Mouse (Mus musculus) retina, embryonic 14.5 days (tissue): ENCODE measurements around the gene Gm6763.
"Not testable (repeated sequence)": the region's sequence is repeated elsewhere in the genome, so short reads cannot be mapped to it uniquely, and the experiment has no call there.

Source experiments
- DNase-seq: peaks from one replicate; pipeline ENCODE4 v3.0.0-alpha.2; 2015; ENCODE audit warnings: low spot score

The Gm6763 gene

DNA sequence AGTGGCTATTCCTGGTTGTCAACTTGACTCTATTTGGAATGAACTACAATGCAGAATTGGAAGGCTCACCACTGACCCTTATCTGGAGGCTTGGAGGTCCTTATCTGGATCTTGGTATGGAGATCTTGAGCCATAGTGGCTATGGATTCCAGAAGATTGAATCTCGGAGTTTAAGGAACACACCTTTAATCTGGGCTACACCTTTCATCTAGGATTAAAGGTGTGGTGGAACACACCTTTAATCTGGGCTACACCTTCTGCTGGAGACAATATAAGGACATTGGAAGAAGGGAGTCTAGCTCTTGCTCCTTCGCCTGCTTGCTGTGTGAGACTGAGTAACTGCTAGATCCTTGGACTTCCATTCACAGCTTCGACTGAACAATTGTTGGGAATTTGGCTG is at the start of gene Gm6763:
Gene Gm6763 (plus strand): TSS at position 301 of the 400 bp plus-strand sequence.
- not testable (repeated sequence) for DNase-seq

DNA sequence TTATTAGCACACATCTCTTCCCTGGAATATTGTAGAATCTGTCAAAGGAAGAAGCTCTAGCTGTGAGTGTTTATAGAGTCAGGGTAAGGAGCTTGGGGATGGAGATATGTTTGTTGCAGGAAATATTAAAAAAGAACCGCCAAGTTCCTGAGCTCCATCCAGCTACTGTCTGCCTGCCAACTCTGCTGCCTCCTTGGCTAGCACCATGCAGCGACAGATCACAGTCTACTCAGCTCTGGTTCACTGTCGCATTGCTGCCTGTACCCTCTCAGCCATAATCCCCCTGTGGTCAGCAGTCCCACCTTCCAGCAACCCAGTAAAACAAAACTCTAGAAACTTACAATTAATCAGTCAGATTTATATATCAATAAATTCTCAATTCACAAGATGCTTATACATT is 41.3 kb upstream of the Gm6763 start:
- DNase-seq: no peak

DNA sequence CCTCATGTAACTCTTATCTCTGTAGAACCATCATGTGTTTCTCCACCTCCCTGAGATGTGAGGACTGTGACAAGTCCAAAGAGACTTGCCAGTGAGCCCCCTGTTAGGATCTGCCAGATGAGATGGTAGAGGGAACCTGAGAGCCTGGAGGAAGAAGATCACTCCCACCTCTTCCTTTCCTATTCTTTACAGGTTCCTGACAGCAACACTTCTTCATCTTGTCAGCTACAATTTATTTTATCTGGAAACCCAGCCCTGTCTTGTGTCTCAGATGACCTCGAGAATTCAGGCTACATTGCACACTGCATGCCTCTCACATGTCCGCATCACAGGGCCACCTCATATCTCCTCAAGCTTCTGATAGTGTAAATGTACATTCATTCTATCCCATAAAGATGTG is 33.0 kb upstream of the Gm6763 start:
- DNase-seq: no peak

DNA sequence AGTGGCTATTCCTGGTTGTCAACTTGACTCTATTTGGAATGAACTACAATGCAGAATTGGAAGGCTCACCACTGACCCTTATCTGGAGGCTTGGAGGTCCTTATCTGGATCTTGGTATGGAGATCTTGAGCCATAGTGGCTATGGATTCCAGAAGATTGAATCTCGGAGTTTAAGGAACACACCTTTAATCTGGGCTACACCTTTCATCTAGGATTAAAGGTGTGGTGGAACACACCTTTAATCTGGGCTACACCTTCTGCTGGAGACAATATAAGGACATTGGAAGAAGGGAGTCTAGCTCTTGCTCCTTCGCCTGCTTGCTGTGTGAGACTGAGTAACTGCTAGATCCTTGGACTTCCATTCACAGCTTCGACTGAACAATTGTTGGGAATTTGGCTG is 8.6 kb upstream of the Gm6763 start, which contains the start of gene Gm21293:
Gene Gm21293 (plus strand): TSS at position 301 of the 400 bp plus-strand sequence.
- not testable (repeated sequence) for DNase-seq

DNA sequence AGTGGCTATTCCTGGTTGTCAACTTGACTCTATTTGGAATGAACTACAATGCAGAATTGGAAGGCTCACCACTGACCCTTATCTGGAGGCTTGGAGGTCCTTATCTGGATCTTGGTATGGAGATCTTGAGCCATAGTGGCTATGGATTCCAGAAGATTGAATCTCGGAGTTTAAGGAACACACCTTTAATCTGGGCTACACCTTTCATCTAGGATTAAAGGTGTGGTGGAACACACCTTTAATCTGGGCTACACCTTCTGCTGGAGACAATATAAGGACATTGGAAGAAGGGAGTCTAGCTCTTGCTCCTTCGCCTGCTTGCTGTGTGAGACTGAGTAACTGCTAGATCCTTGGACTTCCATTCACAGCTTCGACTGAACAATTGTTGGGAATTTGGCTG is 8.4 kb downstream of the Gm6763 start, which contains the start of gene Gm8764:
Gene Gm8764 (plus strand): TSS at position 301 of the 400 bp plus-strand sequence.
- DNase-seq: not testable (repeated sequence)

DNA sequence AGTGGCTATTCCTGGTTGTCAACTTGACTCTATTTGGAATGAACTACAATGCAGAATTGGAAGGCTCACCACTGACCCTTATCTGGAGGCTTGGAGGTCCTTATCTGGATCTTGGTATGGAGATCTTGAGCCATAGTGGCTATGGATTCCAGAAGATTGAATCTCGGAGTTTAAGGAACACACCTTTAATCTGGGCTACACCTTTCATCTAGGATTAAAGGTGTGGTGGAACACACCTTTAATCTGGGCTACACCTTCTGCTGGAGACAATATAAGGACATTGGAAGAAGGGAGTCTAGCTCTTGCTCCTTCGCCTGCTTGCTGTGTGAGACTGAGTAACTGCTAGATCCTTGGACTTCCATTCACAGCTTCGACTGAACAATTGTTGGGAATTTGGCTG is 16.9 kb downstream of the Gm6763 start, which contains the start of gene Gm21304:
Gene Gm21304 (plus strand): TSS at position 301 of the 400 bp plus-strand sequence.
- DNase-seq: not testable (repeated sequence)

DNA sequence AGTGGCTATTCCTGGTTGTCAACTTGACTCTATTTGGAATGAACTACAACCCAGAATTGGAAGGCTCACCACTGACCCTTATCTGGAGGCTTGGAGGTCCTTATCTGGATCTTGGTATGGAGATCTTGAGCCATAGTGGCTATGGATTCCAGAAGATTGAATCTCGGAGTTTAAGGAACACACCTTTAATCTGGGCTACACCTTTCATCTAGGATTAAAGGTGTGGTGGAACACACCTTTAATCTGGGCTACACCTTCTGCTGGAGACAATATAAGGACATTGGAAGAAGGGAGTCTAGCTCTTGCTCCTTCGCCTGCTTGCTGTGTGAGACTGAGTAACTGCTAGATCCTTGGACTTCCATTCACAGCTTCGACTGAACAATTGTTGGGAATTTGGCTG is 25.4 kb downstream of the Gm6763 start, which contains the start of gene Gm21312:
Gene Gm21312 (plus strand): TSS at position 301 of the 400 bp plus-strand sequence.
- DNase-seq: not testable (repeated sequence)

DNA sequence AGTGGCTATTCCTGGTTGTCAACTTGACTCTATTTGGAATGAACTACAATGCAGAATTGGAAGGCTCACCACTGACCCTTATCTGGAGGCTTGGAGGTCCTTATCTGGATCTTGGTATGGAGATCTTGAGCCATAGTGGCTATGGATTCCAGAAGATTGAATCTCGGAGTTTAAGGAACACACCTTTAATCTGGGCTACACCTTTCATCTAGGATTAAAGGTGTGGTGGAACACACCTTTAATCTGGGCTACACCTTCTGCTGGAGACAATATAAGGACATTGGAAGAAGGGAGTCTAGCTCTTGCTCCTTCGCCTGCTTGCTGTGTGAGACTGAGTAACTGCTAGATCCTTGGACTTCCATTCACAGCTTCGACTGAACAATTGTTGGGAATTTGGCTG is 33.9 kb downstream of the Gm6763 start, which contains the start of gene Gm20765:
Gene Gm20765 (plus strand): TSS at position 301 of the 400 bp plus-strand sequence.
- not testable (repeated sequence) for DNase-seq

DNA sequence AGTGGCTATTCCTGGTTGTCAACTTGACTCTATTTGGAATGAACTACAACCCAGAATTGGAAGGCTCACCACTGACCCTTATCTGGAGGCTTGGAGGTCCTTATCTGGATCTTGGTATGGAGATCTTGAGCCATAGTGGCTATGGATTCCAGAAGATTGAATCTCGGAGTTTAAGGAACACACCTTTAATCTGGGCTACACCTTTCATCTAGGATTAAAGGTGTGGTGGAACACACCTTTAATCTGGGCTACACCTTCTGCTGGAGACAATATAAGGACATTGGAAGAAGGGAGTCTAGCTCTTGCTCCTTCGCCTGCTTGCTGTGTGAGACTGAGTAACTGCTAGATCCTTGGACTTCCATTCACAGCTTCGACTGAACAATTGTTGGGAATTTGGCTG is 42.4 kb downstream of the Gm6763 start, which contains the start of gene Gm4340:
Gene Gm4340 (plus strand): TSS at position 301 of the 400 bp plus-strand sequence.
- DNase-seq: not testable (repeated sequence)
